ENCODE assay signal across 9 mouse cellular contexts in the genomic region with DNA sequence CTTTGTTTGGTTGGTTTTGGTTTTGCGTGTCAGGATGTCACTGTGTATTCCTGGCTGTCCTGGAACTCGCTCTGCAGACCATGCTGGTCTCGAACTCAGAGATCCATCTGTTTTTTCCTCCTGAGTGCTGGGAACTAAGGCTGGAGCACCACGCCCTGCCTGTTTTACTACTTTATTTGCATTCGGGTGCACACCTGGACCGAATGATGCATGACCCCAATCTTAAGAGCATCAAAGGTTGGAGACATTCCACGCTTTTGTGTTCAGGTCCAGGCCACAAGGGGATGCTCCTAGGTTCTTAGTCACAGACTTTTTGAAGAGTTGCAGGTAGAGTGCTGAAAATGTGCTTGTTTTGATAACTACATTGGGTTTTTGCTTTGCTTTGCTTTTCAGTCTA. TPM values are rescaled to one million over a fixed set of nuclear protein-coding genes. Genes with fewer than 3 reads are reported as not detected.
A peak's percentile ranks its signal among the peaks of the same experiment; 100 is the strongest.
DNase-seq lines count a peak whose midpoint lies in the region; ATAC-seq and TF ChIP-seq lines count a peak whose summit lies in the region.
"Had no signal": no experiment of that assay in that cellular context is flagged by ENCODE, and none has a peak within 500 bp of the region (broad histone marks: within the 10 kb centered on the region; RNA-seq: fewer than 3 reads in every experiment).

No protein-coding gene starts in this region.

- no peak for TF ChIP-seq POLR2A in limb, embryonic 14.5 days (IDR thresholded peaks at IDR 0.05; ENCODE audit: borderline replicate concordance, extremely low read depth, insufficient read depth, insufficient read length)

- peak overlapping the region; percentile 71 for H3K4me3 ChIP-seq in lung, embryonic 15.5 days
- peak overlapping the region; percentile 64 for H3K4me3 ChIP-seq in limb, embryonic 14.5 days (replicated peaks; ENCODE audit: low read length)

- no peaks in the 10 kb centered on the region for H3K9me3 ChIP-seq in lung, embryonic 15.5 days
- H3K9me3 ChIP-seq in limb, embryonic 14.5 days (ENCODE audit: control insufficient read depth, low read length): no peaks in the 10 kb centered on the region

- 9% methylated on average over 7 of the region's 7 CpGs for WGBS in lung, embryonic 15.5 days
- WGBS in limb, embryonic 14.5 days: 17% methylated on average over 7 of the region's 7 CpGs

- peaks cover 14% of the 10 kb centered on the region for H3K27me3 ChIP-seq in lung, embryonic 15.5 days
- peaks cover 7% of the 10 kb centered on the region for H3K27me3 ChIP-seq in limb, embryonic 14.5 days (ENCODE audit: control insufficient read depth, insufficient read depth, low read length)
- no peaks in the 10 kb centered on the region for H3K27me3 ChIP-seq in splenic B cell, adult 2 months (ENCODE audit: control insufficient read depth, insufficient read depth, low read length, poor library complexity, severe bottlenecking)

- peak; percentile 16; the same call in 1 of the 2 replicates for ATAC-seq in lung, embryonic 15.5 days (ENCODE audit: borderline replicate concordance, extremely low read depth, low FRiP score, low TSS enrichment)
- peak; percentile 20 for ATAC-seq in erythroblast, adult 5-6 weeks (replicated peaks; ENCODE audit: low FRiP score, poor library complexity, severe bottlenecking)
- no peak for ATAC-seq in limb, embryonic 14.5 days (ENCODE audit: low FRiP score, low read depth)

- peak overlapping the region; percentile 61 for H3K9ac ChIP-seq in lung, embryonic 15.5 days
- peak overlapping the region; percentile 62 for H3K9ac ChIP-seq in limb, embryonic 14.5 days (ENCODE audit: low read depth, low read length, severe bottlenecking)

- peaks cover 30% of the 10 kb centered on the region for H3K36me3 ChIP-seq in lung, embryonic 15.5 days
- peaks cover 30% of the 10 kb centered on the region for H3K36me3 ChIP-seq in limb, embryonic 14.5 days (ENCODE audit: control insufficient read depth, insufficient read depth, low read length)
- peaks cover 6% of the 10 kb centered on the region for H3K36me3 ChIP-seq in splenic B cell, adult 2 months (ENCODE audit: control insufficient read depth, insufficient read depth, low read length, poor library complexity, severe bottlenecking)

- H3K4me2 ChIP-seq in lung, embryonic 15.5 days: peak overlapping the region; percentile 84
- peak overlapping the region; percentile 66 for H3K4me2 ChIP-seq in limb, embryonic 14.5 days (replicated peaks; ENCODE audit: low read depth, low read length, severe bottlenecking)

- DNase-seq in lung, postnatal 36 days: no peak
- no peak for DNase-seq in limb, embryonic 14.5 days (ENCODE audit: low spot score)
- peak; percentile 10 for DNase-seq in splenic B cell, adult 2 months (ENCODE audit: low read depth, low spot score)
- no peak for DNase-seq in kidney, postnatal 14 days
- no peak for DNase-seq in thymus, postnatal 4 days
- DNase-seq in layer of hippocampus, postnatal 36 days: no peak

- H3K27ac ChIP-seq in lung, embryonic 15.5 days: peak overlapping the region; percentile 85
- 0 out of 2 replicates have a peak overlapping the region, but pooled peaks have one; percentile 33 for H3K27ac ChIP-seq in limb, embryonic 14.5 days (replicated peaks; ENCODE audit: low read depth, low read length)

- peaks cover 11% of the 10 kb centered on the region for H3K4me1 ChIP-seq in lung, embryonic 15.5 days
- H3K4me1 ChIP-seq in limb, embryonic 14.5 days (ENCODE audit: control insufficient read depth, insufficient read depth, low read length): peaks cover 11% of the 10 kb centered on the region

RNA-seq across cellular contexts. Expression of a gene that starts 0.6 kb away (rescaled TPM):
- polyA plus RNA-seq in lung, embryonic 15.5 days (2015; fragmentation: Nextera tagmentation; extraction: Ambion mirVana): 51.2 and 52.7 TPM in 2 replicates
- total RNA-seq in erythroblast, adult 5-6 weeks (2015; ENCODE audit: low replicate concordance): 7.7 and 17.5 TPM in 2 replicates
- 19.9 and 23.7 TPM in 2 replicates for total RNA-seq in erythroblast, adult 5-6 weeks (2017; ENCODE audit: low replicate concordance)
- 110 and 130 TPM in 2 replicates for polyA plus RNA-seq in limb, embryonic 14.5 days (2012; rRNA removed)
- polyA plus RNA-seq in limb, embryonic 14.5 days (2014; fragmentation: Nextera tagmentation; extraction: Ambion mirVana): 49.0 and 53.3 TPM in 2 replicates
- 10 to 100 TPM; 34.1 to 35.2 TPM for total RNA-seq in layer of hippocampus, postnatal 36 days (2021)

RNA-seq across cellular contexts. Expression of a gene that starts 5.8 kb away (rescaled TPM):
- polyA plus RNA-seq in lung, embryonic 15.5 days (2015; fragmentation: Nextera tagmentation; extraction: Ambion mirVana): 3.0 and 7.7 TPM in 2 replicates
- total RNA-seq in erythroblast, adult 5-6 weeks (2015; ENCODE audit: low replicate concordance): not detected in 2 replicates
- total RNA-seq in erythroblast, adult 5-6 weeks (2017; ENCODE audit: low replicate concordance): not detected in 2 replicates
- polyA plus RNA-seq in limb, embryonic 14.5 days (2012; rRNA removed): 0.68 and 2.8 TPM in 2 replicates
- 0.28 and 0.29 TPM in 2 replicates for polyA plus RNA-seq in limb, embryonic 14.5 days (2014; fragmentation: Nextera tagmentation; extraction: Ambion mirVana)
- total RNA-seq in layer of hippocampus, postnatal 36 days (2021): 100 to 1,000 TPM; 562 to 666 TPM
- total RNA-seq: neutrophil, adult 5-6 weeks had no signal

RNA-seq across cellular contexts. Expression of a gene that starts 32.3 kb away (rescaled TPM):
- polyA plus RNA-seq in lung, embryonic 15.5 days (2015; fragmentation: Nextera tagmentation; extraction: Ambion mirVana): 14.9 and 15.7 TPM in 2 replicates
- total RNA-seq in erythroblast, adult 5-6 weeks (2015; ENCODE audit: low replicate concordance): 23.6 and 24.6 TPM in 2 replicates
- 15.4 and 41.7 TPM in 2 replicates for total RNA-seq in erythroblast, adult 5-6 weeks (2017; ENCODE audit: low replicate concordance)
- 28.6 and 38.4 TPM in 2 replicates for polyA plus RNA-seq in limb, embryonic 14.5 days (2012; rRNA removed)
- polyA plus RNA-seq in limb, embryonic 14.5 days (2014; fragmentation: Nextera tagmentation; extraction: Ambion mirVana): 17.0 and 19.1 TPM in 2 replicates
- total RNA-seq in layer of hippocampus, postnatal 36 days (2021): 10 to 100 TPM; 17.1 to 17.4 TPM

RNA-seq across cellular contexts. Expression of a gene that starts 44.6 kb away (rescaled TPM):
- 39.0 and 40.7 TPM in 2 replicates for polyA plus RNA-seq in lung, embryonic 15.5 days (2015; fragmentation: Nextera tagmentation; extraction: Ambion mirVana)
- total RNA-seq in erythroblast, adult 5-6 weeks (2015; ENCODE audit: low replicate concordance): 0.77 and 2.3 TPM in 2 replicates
- total RNA-seq in erythroblast, adult 5-6 weeks (2017; ENCODE audit: low replicate concordance): 10.5 and 11.0 TPM in 2 replicates
- 57.4 and 67.9 TPM in 2 replicates for polyA plus RNA-seq in limb, embryonic 14.5 days (2012; rRNA removed)
- 37.3 and 47.6 TPM in 2 replicates for polyA plus RNA-seq in limb, embryonic 14.5 days (2014; fragmentation: Nextera tagmentation; extraction: Ambion mirVana)
- 10 to 100 TPM; 77.5 to 83.5 TPM for total RNA-seq in layer of hippocampus, postnatal 36 days (2021)

RNA-seq across cellular contexts. Expression of a gene that starts 45.1 kb away (rescaled TPM):
- polyA plus RNA-seq in lung, embryonic 15.5 days (2015; fragmentation: Nextera tagmentation; extraction: Ambion mirVana): 61.8 and 66.7 TPM in 2 replicates
- total RNA-seq in erythroblast, adult 5-6 weeks (2015; ENCODE audit: low replicate concordance): 0.96 and 11.1 TPM in 2 replicates
- total RNA-seq in erythroblast, adult 5-6 weeks (2017; ENCODE audit: low replicate concordance): 4.0 and 13.0 TPM in 2 replicates
- polyA plus RNA-seq in limb, embryonic 14.5 days (2012; rRNA removed): 81.0 and 89.9 TPM in 2 replicates
- 50.0 and 54.7 TPM in 2 replicates for polyA plus RNA-seq in limb, embryonic 14.5 days (2014; fragmentation: Nextera tagmentation; extraction: Ambion mirVana)
- 10 to 100 TPM; 48.4 to 53.8 TPM for total RNA-seq in layer of hippocampus, postnatal 36 days (2021)

Comparison
In these comparisons a context has a peak if more than half of its experiments do, and no peak if none do; other contexts are left out.
1. RNA of a gene that starts 5.8 kb away (total RNA-seq): 562 to 666 TPM in layer of hippocampus, postnatal 36 days; not detected in erythroblast, adult 5-6 weeks; every median in the first group is over 100 times any median in the second.